Mouse (Mus musculus): Measurements from ENCODE around the gene Zfp131. TPM values are rescaled to one million over a fixed set of nuclear protein-coding genes. Genes with fewer than 3 reads are reported as not detected.

Zfp131 gene
- 52.7 TPM for polyA plus RNA-seq (2014; fragmentation: Illumina TruSeq; extraction: RNeasy Lipid Tissue Mini Kit (QIAGEN cat#74804); ENCODE audit: low read depth, low replicate concordance)

DNA sequence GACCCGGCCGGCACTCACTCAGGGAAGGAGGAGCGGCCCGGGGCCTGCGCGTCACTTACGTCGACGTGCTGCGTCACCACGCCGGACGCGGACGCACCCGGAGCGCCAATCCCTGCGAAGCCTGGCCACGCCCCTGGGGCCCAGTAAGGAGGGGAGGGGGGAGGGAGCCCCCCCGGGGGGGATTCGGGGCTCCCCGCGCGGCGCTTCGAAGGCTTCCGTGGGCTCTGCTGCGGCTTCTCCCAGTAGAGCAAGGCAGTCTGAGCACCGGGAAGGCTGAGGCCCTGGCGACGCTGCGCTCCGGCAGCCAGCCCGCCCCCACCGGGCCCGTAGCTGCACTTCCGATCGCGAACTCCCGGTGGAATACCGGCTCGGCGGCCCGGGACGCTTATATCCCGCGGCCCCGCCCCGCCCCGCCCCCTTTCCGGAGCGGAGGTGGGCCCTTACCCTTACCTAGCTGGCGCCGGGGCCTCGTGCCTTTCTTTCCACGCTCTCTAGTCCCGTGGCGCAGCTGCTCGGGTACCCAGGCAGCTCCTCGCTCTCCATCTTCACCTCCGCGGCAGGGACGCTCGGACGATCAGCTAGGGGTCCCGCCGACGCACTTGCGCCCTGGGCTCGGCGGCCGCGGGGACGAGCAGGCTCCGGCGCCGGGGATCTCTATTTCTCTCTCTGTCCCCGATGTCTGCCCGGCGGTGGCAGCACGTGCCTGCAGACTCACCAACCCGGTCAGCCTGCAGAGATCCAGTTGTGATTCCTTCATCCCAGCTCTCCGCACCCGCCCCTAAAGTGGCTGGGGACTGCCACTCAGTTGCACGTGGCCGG is at the start of gene Zfp131:
TSS of gene Zfp131 (minus strand) at position 129 of the 819 bp plus-strand sequence.

GRCm38 (mm10) chr13:119835320-119836056 is 44.8 kb upstream of the Zfp131 start, which contains the start of gene D13Ertd608e:
Gene D13Ertd608e (plus strand): TSS chr13:119836006.

DNA sequence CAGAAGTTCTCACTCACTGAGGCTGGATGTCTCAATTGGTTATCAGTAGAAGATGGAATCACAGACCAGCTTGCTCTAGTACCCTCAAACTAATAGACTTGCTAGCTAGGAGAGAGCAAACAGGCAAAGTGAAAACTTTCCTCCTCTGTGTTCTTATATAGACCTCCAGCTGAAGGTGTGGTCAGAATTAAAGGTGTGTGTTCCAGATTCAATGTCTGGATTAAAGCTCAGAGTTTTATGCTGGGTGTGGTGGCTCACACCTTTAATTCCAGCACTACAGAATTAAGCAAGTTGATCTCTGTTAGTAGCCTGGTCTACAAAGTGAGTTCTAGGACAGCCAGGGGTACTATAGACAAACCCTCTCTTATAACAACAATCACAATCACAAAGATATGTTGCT is 39.4 kb upstream of the Zfp131 start, which contains the start of gene AF067063:
TSS of gene AF067063 (minus strand) at position 101 of the 400 bp plus-strand sequence.

GRCm38 (mm10) chr13:119755681-119756471 is 34.8 kb downstream of the Zfp131 start, which contains the start of gene Nim1k:
Gene Nim1k (minus strand): TSS chr13:119755882.

Other genes with a start within 250 kb of the Zfp131 start
- gene Ccl28, start 167.1 kb downstream of the Zfp131 start, polyA plus RNA-seq (2014; fragmentation: Illumina TruSeq; extraction: RNeasy Lipid Tissue Mini Kit (QIAGEN cat#74804); ENCODE audit: low read depth, low replicate concordance), result 33.5 TPM
- 554 TPM for gene Hmgcs1, start 100.5 kb downstream of the Zfp131 start, polyA plus RNA-seq (2014; fragmentation: Illumina TruSeq; extraction: RNeasy Lipid Tissue Mini Kit (QIAGEN cat#74804); ENCODE audit: low read depth, low replicate concordance)
- 2.4 TPM for gene Nim1k, start 35.0 kb downstream of the Zfp131 start, polyA plus RNA-seq (2014; fragmentation: Illumina TruSeq; extraction: RNeasy Lipid Tissue Mini Kit (QIAGEN cat#74804); ENCODE audit: low read depth, low replicate concordance)
- gene AF067063, start 39.3 kb upstream of the Zfp131 start, polyA plus RNA-seq (2014; fragmentation: Illumina TruSeq; extraction: RNeasy Lipid Tissue Mini Kit (QIAGEN cat#74804); ENCODE audit: low read depth, low replicate concordance), result not detected
- gene D13Ertd608e, start 45.1 kb upstream of the Zfp131 start, polyA plus RNA-seq (2014; fragmentation: Illumina TruSeq; extraction: RNeasy Lipid Tissue Mini Kit (QIAGEN cat#74804); ENCODE audit: low read depth, low replicate concordance), result not detected
- gene Tcstv1, start 103.9 kb upstream of the Zfp131 start, polyA plus RNA-seq (2014; fragmentation: Illumina TruSeq; extraction: RNeasy Lipid Tissue Mini Kit (QIAGEN cat#74804); ENCODE audit: low read depth, low replicate concordance), result not detected
- not detected for gene Gm21761, start 138.4 kb upstream of the Zfp131 start, polyA plus RNA-seq (2014; fragmentation: Illumina TruSeq; extraction: RNeasy Lipid Tissue Mini Kit (QIAGEN cat#74804); ENCODE audit: low read depth, low replicate concordance)
- not detected for gene B020031M17Rik, start 159.9 kb upstream of the Zfp131 start, polyA plus RNA-seq (2014; fragmentation: Illumina TruSeq; extraction: RNeasy Lipid Tissue Mini Kit (QIAGEN cat#74804); ENCODE audit: low read depth, low replicate concordance)
- not detected for gene Gm36079, start 236.1 kb upstream of the Zfp131 start, polyA plus RNA-seq (2014; fragmentation: Illumina TruSeq; extraction: RNeasy Lipid Tissue Mini Kit (QIAGEN cat#74804); ENCODE audit: low read depth, low replicate concordance)

Measured in kidney, adult 10 weeks (tissue).